Comparison of ENCODE assay signal across 8 mouse cellular contexts in genomic region chr12:4593930-4594391, GRCm38 (mm10). TPM values are rescaled to one million over a fixed set of nuclear protein-coding genes. Genes with fewer than 3 reads are reported as not detected.
DNase-seq lines count a peak whose midpoint lies in the region; ATAC-seq and TF ChIP-seq lines count a peak whose summit lies in the region.

No protein-coding gene starts in this region.

- TF ChIP-seq POLR2A in liver, adult 2 months (IDR thresholded peaks at IDR 0.05; ENCODE audit: extremely low read depth, insufficient read depth, low read length) = no peak
- no peak for TF ChIP-seq POLR2A in cortical plate, adult 2 months (IDR thresholded peaks at IDR 0.05; ENCODE audit: extremely low read depth, insufficient read depth, low read length)

- 52% methylated on average over 9 of the region's 9 CpGs for WGBS in liver, adult 2 months
- 66% methylated on average over 9 of the region's 9 CpGs for whole genome bisulfite sequencing in hindbrain, embryonic 15.5 days
- WGBS in midbrain, postnatal 0 days = 69% methylated on average over 9 of the region's 9 CpGs

- H3K4me2 ChIP-seq in hindbrain, embryonic 15.5 days = peak overlapping the region; percentile 67
- peak overlapping the region; percentile 60 for H3K4me2 ChIP-seq in midbrain, postnatal 0 days (ENCODE audit: low read depth, low read length, poor library complexity, severe bottlenecking)

- peak overlapping the region; percentile 97; the same call in 1 of the 2 replicates for H3K9ac ChIP-seq in liver, adult 2 months (ENCODE audit: low read depth, low read length)
- peak overlapping the region; percentile 82 for H3K9ac ChIP-seq in hindbrain, embryonic 15.5 days
- 0 out of 2 replicates have a peak overlapping the region, but pooled peaks have one; percentile 89 for H3K9ac ChIP-seq in midbrain, postnatal 0 days (replicated peaks; ENCODE audit: low read length, poor library complexity, severe bottlenecking)

- H3K9me3 ChIP-seq in hindbrain, embryonic 15.5 days = no peaks in the 10 kb centered on the region
- H3K9me3 ChIP-seq in midbrain, postnatal 0 days (ENCODE audit: low read length) = no peaks in the 10 kb centered on the region

- H3K27ac ChIP-seq in liver, adult 2 months (replicated peaks; ENCODE audit: insufficient read depth, low read depth, low read length) = no peak overlapping the region
- H3K27ac ChIP-seq in cortical plate, adult 2 months (ENCODE audit: insufficient read depth, low read length) = no peak overlapping the region
- H3K27ac ChIP-seq in hindbrain, embryonic 15.5 days (replicated peaks) = no peak overlapping the region
- H3K27ac ChIP-seq in midbrain, postnatal 0 days (ENCODE audit: low read depth, low read length) = no peak overlapping the region

- DNase-seq in liver, adult 2 months (ENCODE audit: extremely low read depth, low read depth, low spot score) = no peak
- no peak for DNase-seq in liver
- DNase-seq in midbrain, postnatal 0 days (ENCODE audit: low spot score) = no peak
- DNase-seq in layer of hippocampus, adult 9-10 months (ENCODE audit: low spot score) = no peak
- DNase-seq in layer of hippocampus, postnatal 25 days (ENCODE audit: extremely low spot score in 1 of 2, low spot score in 1 of 2) = no peak
- no peak for DNase-seq in layer of hippocampus, postnatal 36 days

- peak overlapping the region; percentile 88 for H3K4me3 ChIP-seq in liver, adult 2 months (ENCODE audit: insufficient read depth, low read depth, low read length)
- peak overlapping the region; percentile 59 for H3K4me3 ChIP-seq in cortical plate, adult 2 months (ENCODE audit: insufficient read depth, low read length)
- peak overlapping the region; percentile 70 for H3K4me3 ChIP-seq in hindbrain, embryonic 15.5 days
- peak overlapping the region; percentile 78 for H3K4me3 ChIP-seq in midbrain, postnatal 0 days (ENCODE audit: low read depth, low read length)

- no peak for TF ChIP-seq CTCF in liver, adult 2 months (IDR thresholded peaks at IDR 0.05; ENCODE audit: low read depth, low read length)
- TF ChIP-seq CTCF in cortical plate, adult 2 months (IDR thresholded peaks at IDR 0.05; ENCODE audit: extremely low read depth, insufficient read depth, low read length) = no peak
- TF ChIP-seq CTCF in midbrain, postnatal 0 days (IDR thresholded peaks at IDR 0.05) = no peak

- H3K4me1 ChIP-seq in liver, adult 2 months (ENCODE audit: control insufficient read depth, insufficient read depth, low read length) = peaks cover 10% of the 10 kb centered on the region
- peaks cover 9% of the 10 kb centered on the region for H3K4me1 ChIP-seq in cortical plate, adult 2 months (ENCODE audit: control insufficient read depth, insufficient read depth, low read length)
- peaks cover 19% of the 10 kb centered on the region for H3K4me1 ChIP-seq in hindbrain, embryonic 15.5 days (replicated peaks)
- peaks cover 5% of the 10 kb centered on the region; the same call in 1 of the 2 replicates for H3K4me1 ChIP-seq in midbrain, postnatal 0 days (ENCODE audit: insufficient read depth, low read length)

- no peaks in the 10 kb centered on the region for H3K27me3 ChIP-seq in liver, adult 2 months (ENCODE audit: control insufficient read depth, insufficient read depth, low read length)
- no peaks in the 10 kb centered on the region for H3K27me3 ChIP-seq in hindbrain, embryonic 15.5 days
- H3K27me3 ChIP-seq in midbrain, postnatal 0 days (ENCODE audit: insufficient read depth, low read length) = no peaks in the 10 kb centered on the region

- no peaks in the 10 kb centered on the region for H3K36me3 ChIP-seq in liver, adult 2 months (ENCODE audit: control insufficient read depth, insufficient read depth, low read length)
- H3K36me3 ChIP-seq in hindbrain, embryonic 15.5 days = no peaks in the 10 kb centered on the region
- no peaks in the 10 kb centered on the region for H3K36me3 ChIP-seq in midbrain, postnatal 0 days (ENCODE audit: insufficient read depth, low read length)

- ATAC-seq in hindbrain, embryonic 15.5 days (ENCODE audit: low FRiP score, low read depth) = no peak
- ATAC-seq in midbrain, postnatal 0 days (ENCODE audit: low FRiP score) = no peak

- H3K79me2 ChIP-seq in liver, adult 2 months (ENCODE audit: control insufficient read depth, insufficient read depth, low read length) = peaks cover 13% of the 10 kb centered on the region; the same call in 1 of the 2 replicates

RNA-seq across cellular contexts. Expression of gene Gm3625, which starts 1.2 kb away (rescaled TPM):
- not detected in 2 replicates for total RNA-seq in liver, adult 2 months (2014; rRNA removed)
- polyA plus RNA-seq in liver, adult 2 months (2012; rRNA removed) = not detected in 2 replicates
- polyA plus RNA-seq in cortical plate, adult 2 months (2012; rRNA removed) = not detected in 2 replicates
- polyA plus RNA-seq in hindbrain, embryonic 15.5 days (2015; fragmentation: Nextera tagmentation; extraction: Ambion mirVana) = not detected in 2 replicates
- total RNA-seq in midbrain, postnatal 0 days (2014; rRNA removed) = not detected in 2 replicates
- polyA plus RNA-seq in midbrain, postnatal 0 days (2015; fragmentation: Nextera tagmentation; extraction: Ambion mirVana) = not detected in 2 replicates
- not detected for total RNA-seq in layer of hippocampus, postnatal 25 days (2021)
- total RNA-seq in layer of hippocampus, postnatal 36 days (2021) = not detected

RNA-seq across cellular contexts. Expression of gene Itsn2, which starts 1.5 kb away (rescaled TPM):
- total RNA-seq in liver, adult 2 months (2014; rRNA removed) = 25.8 and 26.8 TPM in 2 replicates
- polyA plus RNA-seq in liver, adult 2 months (2012; rRNA removed) = 8.4 and 11.6 TPM in 2 replicates
- 42.4 and 46.9 TPM in 2 replicates for polyA plus RNA-seq in cortical plate, adult 2 months (2012; rRNA removed)
- polyA plus RNA-seq in hindbrain, embryonic 15.5 days (2015; fragmentation: Nextera tagmentation; extraction: Ambion mirVana) = 24.1 and 25.6 TPM in 2 replicates
- 23.4 and 27.1 TPM in 2 replicates for total RNA-seq in midbrain, postnatal 0 days (2014; rRNA removed)
- 19.7 and 20.6 TPM in 2 replicates for polyA plus RNA-seq in midbrain, postnatal 0 days (2015; fragmentation: Nextera tagmentation; extraction: Ambion mirVana)
- 10 to 100 TPM; 78.3 to 82.6 TPM for total RNA-seq in layer of hippocampus, postnatal 25 days (2021)
- 100 to 1,000 TPM in 1 of 2 experiments, 10 to 100 TPM in 1; 87.2 to 104 TPM for total RNA-seq in layer of hippocampus, postnatal 36 days (2021)
